Mouse (Mus musculus) frontal cortex, postnatal 14 days (tissue): ENCODE results near the gene Jmjd7.

Source experiments
- DNase-seq, 2 experiments: peaks; one replicate each; pipeline ENCODE4 v3.0.0; 2022; ENCODE audit warnings: low spot score in 2 of 2

Jmjd7 gene

GRCm38 (mm10) chr2:120026984-120027949 is at the start of gene Jmjd7, which contains the start of gene Gm28042:
Gene Jmjd7, plus strand, starts transcription at chr2:120027483.
Gene Gm28042, plus strand, starts transcription at chr2:120027493.
- peak; percentile 75 to 85 for DNase-seq

- DNase-seq: no peak
These were observed 46.8 kb upstream of the Jmjd7 start for GRCm38 (mm10) chr2:119980343-119980986.

GRCm38 (mm10) chr2:119981631-119982030 is 45.7 kb upstream of the Jmjd7 start:
- DNase-seq: no peak

- no peak for DNase-seq
These were observed 41.4 kb upstream of the Jmjd7 start for GRCm38 (mm10) chr2:119985871-119986270.

DNA sequence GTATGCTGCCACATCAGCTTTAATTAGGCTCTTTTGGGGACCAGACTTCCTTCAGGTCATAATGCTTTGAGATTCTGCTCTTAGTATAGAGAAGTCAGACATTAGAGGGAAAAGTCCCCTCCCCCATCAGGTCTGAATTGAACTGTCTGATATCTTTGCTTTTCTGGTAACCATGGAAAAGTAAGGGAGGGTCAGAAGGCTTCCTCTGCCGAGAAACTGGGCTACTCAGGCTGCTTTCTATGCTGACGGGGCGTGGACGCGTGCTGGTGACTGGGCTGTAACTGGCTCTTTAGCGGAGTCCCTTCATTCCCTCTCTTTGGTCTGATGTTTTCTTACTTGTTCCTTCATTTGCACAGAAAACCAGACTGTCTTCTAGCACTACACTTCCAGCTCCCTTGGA is 40.9 kb upstream of the Jmjd7 start:
- DNase-seq: no peak

DNA sequence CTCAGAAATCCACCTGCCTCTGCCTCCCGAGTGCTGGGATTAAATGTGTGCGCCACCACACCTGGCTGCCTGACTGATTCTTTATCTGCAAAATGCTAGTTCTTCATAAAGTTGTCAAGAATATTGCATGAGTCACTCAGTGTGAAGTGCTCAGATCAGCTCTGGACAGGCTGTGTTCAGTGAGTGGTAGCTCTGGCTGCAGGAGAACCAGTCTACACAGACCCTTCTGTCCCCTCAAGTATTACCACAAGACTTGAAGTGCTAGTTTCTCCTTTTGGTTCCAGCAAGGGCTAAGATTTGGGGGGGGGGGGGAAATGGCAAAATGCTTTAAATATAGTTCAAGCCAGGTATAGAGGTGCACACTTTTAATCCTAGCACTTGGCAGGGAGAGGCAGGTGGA is 39.8 kb upstream of the Jmjd7 start:
- no peak for DNase-seq

DNA sequence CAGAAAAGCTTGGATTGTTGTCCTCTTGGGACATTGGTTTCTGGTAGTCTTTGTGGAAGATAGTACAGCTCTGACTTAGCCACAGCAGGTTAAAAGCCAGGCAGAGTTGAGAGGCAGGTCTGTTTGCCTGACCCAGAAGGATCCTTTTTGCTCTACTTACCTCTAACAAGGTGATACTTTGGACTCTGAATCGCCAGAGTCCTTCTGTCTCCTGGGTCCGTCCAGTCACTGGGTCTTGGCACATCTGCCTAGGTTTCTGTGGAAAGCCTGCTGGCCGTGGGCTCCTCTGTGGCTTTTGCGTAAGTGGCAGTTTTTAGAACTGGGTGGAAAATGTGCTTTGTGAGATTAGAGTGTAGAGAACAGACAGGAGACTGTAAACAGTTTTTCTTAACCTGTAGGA is 38.3 kb upstream of the Jmjd7 start:
- no peak for DNase-seq

DNA sequence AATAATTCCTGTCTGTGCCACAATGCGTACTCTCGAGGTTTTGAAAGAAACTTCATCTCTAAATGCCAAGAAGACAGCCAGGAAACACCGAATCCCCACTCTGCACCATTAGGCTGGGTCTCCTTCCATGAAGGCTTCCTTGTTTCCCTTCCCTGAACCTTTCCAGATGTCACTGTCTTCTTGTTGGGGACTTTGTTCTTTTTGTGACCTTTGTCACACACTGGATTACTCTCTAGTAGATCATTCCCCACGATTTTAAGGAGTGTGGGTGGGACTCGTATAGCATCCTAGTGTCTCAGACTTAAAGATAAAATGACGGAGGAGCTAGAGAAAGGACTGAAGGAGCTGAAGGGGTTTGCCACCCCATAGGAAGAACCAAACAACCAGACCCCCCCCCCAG is 36.4 kb upstream of the Jmjd7 start:
- no peak for DNase-seq

GRCm38 (mm10) chr2:119992349-119992748 is 34.9 kb upstream of the Jmjd7 start:
- no peak for DNase-seq

GRCm38 (mm10) chr2:119993515-119993914 is 33.8 kb upstream of the Jmjd7 start:
- DNase-seq: no peak

DNA sequence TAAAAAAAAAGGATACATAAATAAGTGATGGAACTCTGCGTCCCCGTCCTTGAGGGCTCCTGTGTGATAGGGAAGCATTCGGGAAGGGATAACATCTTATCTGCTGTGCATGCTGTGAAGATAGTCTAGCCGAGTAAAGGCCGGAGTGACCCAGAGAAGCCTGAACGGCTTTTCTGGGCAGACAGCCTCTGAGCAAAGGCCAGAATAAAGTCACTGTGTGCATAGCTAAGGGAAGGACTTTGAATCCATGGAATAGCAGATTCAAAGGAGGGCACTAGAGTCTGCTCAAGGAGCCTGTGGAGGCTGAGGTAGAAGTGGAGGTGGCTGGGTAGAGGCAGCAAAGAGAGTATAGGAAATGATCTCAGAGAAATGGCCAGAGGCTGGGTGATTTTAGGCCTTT is 32.4 kb upstream of the Jmjd7 start:
- no peak for DNase-seq

GRCm38 (mm10) chr2:119995391-119996281 is 31.6 kb upstream of the Jmjd7 start:
- DNase-seq: no peak

DNA sequence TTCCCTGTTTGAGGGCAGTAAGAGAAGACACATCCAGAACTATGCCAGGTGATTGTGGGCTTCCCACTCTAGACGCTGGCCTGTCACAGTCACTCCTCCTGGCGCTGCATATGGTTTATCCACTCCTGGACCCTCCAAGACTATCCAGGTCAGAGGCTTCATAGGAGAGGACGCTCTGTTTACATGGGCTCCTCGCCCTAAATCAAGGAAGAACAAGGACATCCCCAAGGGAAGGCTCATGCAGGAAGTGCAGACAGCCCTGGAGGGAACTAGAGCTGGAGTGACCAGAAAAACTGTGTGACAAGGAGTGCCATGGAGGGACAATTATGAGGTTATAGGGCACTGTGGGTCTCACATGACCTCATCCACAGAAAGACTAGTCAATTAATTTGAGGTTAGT is 29.9 kb upstream of the Jmjd7 start:
- DNase-seq: no peak

GRCm38 (mm10) chr2:119999731-120000130 is 27.6 kb upstream of the Jmjd7 start:
- no peak for DNase-seq

- DNase-seq: no peak
These were observed 26.2 kb upstream of the Jmjd7 start for GRCm38 (mm10) chr2:120000882-120001584.

GRCm38 (mm10) chr2:120001956-120002355 is 25.3 kb upstream of the Jmjd7 start:
- DNase-seq: no peak

DNA sequence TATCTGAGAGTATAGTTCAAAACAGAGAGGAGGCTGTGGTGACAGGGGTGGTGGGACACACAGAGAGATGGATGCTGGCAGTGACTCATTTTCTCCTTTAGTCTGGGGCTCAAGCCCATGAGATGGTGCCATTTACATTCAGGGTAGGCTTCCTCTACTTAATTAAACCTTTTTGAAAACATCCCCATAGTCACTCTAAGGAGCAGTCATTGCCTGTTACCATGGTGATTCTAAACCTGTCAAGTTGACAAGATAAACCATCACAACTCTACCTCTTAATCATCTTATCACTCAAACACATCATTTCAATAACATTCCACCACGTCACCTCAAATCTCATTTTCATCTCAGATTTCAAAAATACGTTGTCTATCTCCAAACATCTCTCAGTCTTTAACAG is 23.3 kb upstream of the Jmjd7 start:
- no peak for DNase-seq

DNA sequence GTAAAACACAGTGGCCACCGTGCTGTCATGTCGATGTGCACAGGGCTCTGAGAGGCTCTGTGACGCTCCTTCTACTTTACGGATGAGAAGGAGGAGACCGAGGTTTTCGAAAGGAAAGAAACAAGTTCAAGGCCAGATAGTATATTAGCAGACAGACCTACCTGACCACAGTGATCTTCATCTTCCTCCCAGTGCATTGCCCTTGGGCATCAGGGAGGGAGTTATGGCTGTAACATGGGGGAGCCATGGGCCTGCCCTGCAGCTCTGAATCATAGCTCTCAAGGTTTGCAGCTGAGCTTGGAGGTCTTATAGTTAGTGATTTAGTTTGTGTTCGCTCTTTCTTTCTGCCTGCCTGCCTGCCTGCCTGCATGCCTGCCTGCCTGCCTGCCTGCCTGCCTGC is 20.6 kb upstream of the Jmjd7 start:
- no peak for DNase-seq

GRCm38 (mm10) chr2:120007680-120008210 is 19.5 kb upstream of the Jmjd7 start:
- DNase-seq: no peak

- DNase-seq: no peak
These were observed 18.6 kb upstream of the Jmjd7 start for GRCm38 (mm10) chr2:120008672-120009071.
